Mouse (Mus musculus) lung, postnatal 10 days (tissue): Measurements from ENCODE around the gene Kncn.

Experiments used
- DNase-seq: peaks from one replicate; pipeline ENCODE4 v3.0.0; 2021

Gene Kncn

DNA sequence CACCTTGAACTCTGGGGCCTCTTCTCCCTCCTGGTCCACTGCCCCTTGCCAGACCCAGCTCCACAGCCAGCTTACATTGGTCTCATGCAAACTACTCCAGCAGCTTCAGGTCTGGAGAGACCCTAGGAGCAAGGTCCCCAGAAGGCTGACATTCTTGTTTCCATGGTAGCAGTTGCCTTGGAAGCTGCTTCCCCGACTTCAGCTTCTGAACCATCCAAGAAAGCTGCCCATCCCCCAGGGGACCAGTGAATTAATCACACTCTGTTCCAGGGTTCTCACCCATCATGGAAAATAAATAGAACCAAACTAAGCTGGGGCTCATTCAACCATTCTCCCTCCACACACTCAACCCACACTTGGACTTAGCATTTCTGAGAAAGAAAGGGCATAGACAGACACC lies 3.0 kb upstream of the Kncn start:
- DNase-seq: no peak

DNA sequence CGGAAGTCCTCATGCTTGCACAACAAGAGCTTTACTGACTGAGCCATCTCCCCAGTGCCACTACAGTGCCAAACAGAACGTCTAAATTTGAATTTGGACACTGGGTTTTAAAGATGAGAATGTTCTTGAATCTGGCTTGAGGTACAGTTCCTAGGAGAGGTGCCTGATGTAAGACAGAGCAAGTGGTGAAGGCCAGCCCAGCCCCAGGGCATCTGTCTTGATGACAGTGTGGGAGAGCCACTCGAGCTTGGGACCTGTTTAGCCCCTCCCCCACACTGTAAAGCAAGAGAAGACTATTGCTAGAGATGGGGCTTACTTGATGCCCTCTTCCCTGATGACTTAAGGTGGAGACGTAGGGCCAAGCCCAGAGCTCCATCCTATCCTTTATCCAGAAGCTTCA lies 2.0 kb upstream of the Kncn start:
- no peak for DNase-seq

DNA sequence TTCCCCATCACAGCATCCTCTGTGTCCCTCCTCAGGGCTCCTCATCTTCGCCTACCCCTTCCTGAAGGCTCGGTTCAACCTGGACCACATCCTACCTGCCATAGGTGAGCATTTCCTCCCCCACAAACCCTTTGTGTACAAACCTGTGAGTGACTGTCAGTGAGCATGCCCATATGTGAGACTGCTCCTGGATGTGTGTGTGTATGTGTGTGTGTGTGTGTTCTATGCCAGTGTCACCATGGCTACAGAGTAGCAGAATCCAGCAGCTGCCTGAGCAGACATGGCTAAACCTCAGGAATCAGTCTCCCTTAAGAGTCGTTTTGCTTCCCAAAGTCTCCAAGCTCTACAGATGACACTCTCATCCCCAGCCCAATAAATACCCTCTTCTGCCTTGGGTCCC lies 1.6 kb downstream of the Kncn start:
- DNase-seq: no peak

- no peak for DNase-seq
Observed at GRCm38 (mm10) chr4:115886875-115887274, 2.7 kb downstream of the Kncn start.

DNA sequence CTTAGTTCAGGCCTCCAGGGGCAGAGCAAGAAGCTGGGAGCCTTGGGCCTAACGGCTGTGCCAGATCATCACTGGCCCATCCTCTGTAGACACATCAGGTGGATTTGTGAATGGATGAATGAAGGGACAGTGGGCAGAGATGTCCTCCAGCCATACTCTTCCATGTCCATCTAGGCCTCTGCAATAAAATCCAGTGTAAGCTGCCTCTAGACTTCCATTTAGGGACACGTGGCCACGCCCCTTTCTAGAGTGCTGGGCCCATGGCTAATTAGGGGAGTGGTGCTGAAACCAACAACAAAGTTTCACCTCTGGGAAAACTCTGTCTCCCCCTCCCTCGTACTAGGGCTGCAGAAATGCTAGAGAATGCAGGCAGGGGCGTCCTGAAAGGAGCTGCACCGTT lies 5.9 kb downstream of the Kncn start:
- DNase-seq: no peak

DNA sequence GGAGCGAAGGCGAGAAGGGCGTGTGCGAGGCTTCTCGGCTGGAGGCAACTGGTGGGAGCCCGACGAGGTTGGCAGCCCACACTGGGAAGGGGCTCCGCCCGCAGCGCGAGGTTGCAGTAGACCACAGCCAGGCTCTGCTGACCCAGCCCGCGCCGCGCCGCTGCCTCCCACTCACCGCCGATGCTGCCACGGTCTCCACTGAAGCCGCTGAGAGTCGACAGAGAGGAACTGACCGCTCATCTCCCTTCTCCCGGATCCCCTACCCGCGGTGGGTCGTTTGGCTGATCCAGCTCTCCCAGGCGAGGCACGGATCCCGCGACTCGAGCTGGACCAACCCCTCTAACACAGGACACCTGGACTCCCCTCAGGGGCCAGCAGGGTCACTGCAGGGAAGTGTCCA lies 6.4 kb downstream of the Kncn start, which contains the start of gene 6430628N08Rik:
TSS of gene 6430628N08Rik (plus strand) at position 113 of the 400 bp plus-strand sequence.
- DNase-seq: no peak

- DNase-seq: no peak
Observed at GRCm38 (mm10) chr4:115894281-115894680, 10.1 kb downstream of the Kncn start.

DNA sequence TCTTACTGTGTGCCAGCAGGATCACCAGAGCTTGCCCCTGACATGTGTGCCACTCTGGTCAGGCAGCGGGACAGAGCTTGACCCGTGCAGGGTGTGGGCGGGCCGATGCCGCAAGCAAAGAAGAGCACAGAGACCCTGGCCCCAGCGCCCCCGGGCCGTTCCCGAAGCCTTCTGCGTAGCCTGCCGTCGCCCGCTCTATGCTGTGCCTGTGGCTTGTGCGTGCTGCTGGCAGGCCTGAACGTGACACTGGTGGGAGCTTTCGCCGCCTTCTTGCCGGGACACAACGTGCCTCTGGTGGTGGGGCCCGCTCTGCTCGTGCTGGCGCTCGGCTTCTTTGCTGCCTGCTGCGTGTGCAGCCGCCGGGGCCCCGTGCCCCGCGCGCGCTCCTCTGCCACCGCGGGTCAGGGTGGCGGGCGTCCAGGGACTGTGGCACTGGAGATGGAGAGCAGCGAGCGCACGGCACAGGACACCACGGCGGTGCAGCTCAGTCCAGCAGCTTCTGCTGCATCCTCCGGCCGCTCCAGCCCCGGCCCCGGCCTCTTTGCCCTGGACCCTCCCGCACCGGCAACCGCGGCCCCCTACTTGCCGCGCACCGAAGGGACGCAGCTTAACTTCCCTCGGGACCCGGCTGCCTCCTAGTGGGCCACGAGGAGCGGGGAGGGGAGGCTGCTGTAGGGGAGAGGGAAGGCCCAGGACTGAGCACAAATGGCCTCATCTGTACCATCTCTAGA lies 13.9 kb downstream of the Kncn start:
- peak; percentile 28 for DNase-seq

- DNase-seq: peak; percentile 87
Observed at GRCm38 (mm10) chr4:115902816-115903215, 18.6 kb downstream of the Kncn start.

- no peak for DNase-seq
Observed at GRCm38 (mm10) chr4:115904375-115904774, 20.2 kb downstream of the Kncn start.

GRCm38 (mm10) chr4:115905701-115906100 lies 21.5 kb downstream of the Kncn start:
- DNase-seq: no peak

- no peak for DNase-seq
Observed at GRCm38 (mm10) chr4:115906791-115907190, 22.6 kb downstream of the Kncn start.

DNA sequence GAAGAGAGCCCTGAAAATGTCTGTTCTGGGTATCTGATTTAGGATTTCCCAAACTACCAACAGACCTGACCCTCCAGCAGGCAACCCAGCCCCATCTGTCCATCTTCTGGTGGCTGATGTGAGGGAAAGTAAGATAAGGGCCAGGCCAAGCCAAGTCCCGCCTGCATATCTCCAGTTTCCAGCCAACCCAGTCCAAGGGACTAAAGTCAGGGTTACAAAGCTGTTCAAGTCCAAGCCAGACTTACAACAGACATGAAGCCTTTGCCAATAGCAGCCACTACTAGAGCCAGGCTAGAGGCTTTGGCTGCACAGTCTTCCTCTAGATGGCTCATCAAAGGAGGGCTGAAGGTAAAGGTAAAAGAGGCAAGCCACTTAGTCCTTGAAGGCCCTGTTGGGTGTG lies 23.8 kb downstream of the Kncn start:
- DNase-seq: no peak

- DNase-seq: peak; percentile 28
Observed at GRCm38 (mm10) chr4:115908641-115909040, 24.4 kb downstream of the Kncn start.

DNA sequence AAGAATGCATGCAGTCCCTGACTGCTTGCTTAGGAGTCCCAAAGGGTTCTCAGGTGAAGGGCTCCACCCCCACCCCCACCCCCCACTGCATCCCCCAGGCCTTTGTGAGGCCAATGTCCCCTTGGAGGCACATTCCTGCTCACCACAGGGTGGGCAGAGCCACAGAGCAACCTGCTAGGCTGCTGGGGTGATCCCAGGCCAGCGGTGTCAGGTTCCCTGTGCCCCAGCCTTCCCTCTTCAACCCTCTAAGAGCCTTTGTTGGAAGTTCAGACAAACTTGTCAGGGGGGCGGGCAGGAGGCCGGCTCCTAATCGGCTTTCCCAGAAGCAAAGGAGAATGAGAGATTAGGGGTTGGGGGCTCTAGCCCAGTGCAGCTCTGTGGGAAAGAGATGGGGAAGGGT lies 27.4 kb downstream of the Kncn start:
- no peak for DNase-seq

DNA sequence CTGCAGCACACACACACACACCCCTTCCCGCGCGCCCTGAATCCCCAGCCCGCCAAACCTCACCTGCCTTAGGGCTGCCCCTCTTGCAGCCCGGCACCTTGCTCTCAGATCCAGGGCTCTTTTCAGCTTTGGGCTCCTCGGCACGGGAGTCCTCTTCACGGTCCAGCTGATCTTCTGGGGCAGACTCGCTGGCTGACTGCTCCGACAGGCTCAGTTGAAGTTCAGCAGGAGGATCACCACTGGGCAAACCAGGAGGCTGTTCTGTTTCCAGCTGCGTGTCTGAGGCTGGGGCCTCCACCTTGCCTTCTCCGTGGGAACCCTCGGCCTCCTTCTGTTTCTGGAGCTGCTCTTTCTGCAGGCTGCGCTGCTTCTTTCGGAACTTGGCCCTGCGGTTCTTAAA lies 35.7 kb downstream of the Kncn start:
- no peak for DNase-seq

- DNase-seq: no peak
Observed at GRCm38 (mm10) chr4:115922688-115923087, 38.5 kb downstream of the Kncn start.

- no peak for DNase-seq
Observed at GRCm38 (mm10) chr4:115923262-115923880, 39.2 kb downstream of the Kncn start.

- DNase-seq: no peak
Observed at GRCm38 (mm10) chr4:115927637-115928036, 43.4 kb downstream of the Kncn start.

DNA sequence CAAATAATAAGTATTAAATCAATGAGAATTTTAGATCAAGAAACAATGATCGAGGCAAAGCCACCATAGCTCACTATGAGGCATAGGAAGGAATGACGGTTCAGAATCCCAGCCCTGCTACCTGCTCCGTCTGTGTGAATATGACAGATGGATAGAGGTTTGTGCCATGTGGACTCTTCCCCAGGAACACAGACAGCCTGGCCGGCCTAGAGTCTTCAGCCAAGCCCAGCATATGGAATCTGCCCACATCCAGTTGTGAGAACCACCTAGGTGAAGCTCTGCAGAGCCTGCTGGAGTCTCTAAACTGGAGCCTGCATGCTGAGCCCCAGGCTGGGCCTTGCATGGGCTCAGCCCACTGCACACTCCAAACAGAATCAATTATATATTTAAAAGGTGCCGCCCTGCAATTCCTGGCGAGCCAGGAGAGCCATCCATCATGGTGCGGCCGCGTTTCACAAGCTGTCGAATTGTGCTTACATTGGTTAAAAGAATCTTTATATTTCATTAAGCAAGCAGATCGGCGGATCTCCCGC lies 47.4 kb downstream of the Kncn start:
- no peak for DNase-seq

DNA sequence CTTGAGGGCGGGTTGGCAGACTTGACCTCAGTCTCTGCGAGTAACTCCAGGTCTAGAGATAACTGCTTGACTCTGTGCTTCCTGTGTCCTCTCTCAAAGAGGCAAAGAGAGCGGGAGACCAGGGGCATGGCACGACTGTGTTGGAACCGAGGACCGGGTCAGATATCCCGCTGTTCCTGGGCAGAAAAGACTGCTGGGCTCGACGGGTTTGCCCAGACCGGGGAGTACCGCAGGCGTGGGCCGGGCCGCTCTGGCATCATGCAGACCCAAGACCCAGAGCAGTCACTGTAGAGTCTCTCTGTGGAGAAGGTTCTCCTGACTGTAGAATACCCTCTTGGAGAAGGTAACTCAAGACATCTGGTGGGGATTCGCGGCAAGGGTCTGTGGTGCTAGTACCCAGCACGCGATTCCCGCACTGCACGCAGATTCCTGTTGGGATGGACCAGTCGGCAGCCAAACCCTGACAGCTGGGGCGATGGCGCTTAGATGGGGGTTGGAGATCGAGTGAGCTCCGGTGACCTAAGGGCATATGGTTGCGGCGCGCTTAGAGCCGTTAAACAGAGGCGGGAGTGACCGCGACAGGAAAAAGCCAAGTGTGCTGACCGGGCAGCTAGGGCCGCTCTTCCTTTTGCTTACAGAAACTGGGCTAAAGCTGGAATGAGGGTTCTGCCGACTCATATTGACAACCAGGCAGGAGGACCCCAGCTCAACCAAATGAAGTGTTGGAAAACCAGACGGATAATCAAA lies 51.8 kb downstream of the Kncn start:
- DNase-seq: no peak

GRCm38 (mm10) chr4:115936646-115937045 lies 52.4 kb downstream of the Kncn start:
- no peak for DNase-seq

GRCm38 (mm10) chr4:115937061-115937976 lies 53.1 kb downstream of the Kncn start:
- DNase-seq: no peak
